Mouse (Mus musculus) stomach, postnatal 0 days (tissue): ENCODE measurements around the gene Gm14444. TPM values are rescaled to one million over a fixed set of nuclear protein-coding genes. Genes with fewer than 3 reads are reported as not detected.
"Not testable (repeated sequence)": the region's sequence is repeated elsewhere in the genome, so short reads cannot be mapped to it uniquely, and the experiment has no call there.

Source experiments
- ATAC-seq: fragments of 200-750 bp; cut with Nextera tagmentation; 2 replicates; pipeline ENCODE4 v1.8.0; 2017; ENCODE audit not compliant: low FRiP score, low TSS enrichment
- DNase-seq: peaks from one replicate; pipeline ENCODE4 v3.0.0-alpha.2; 2016; ENCODE audit warnings: low spot score
- H3K27ac ChIP-seq: fragments of 300-500 bp; sonication (generic); replicated peaks from 2 replicates; pipeline ENCODE4 v1.5.1; 2014; ENCODE audit warnings: mild to moderate bottlenecking, control low read depth
- H3K27me3 ChIP-seq: fragments of 300-500 bp; sonication (generic); 2 replicates; pipeline ENCODE4 v1.6.1; 2014; ENCODE audit warnings: low read length; ENCODE audit not compliant: control insufficient read depth, insufficient read depth
- H3K36me3 ChIP-seq: fragments of 300-500 bp; sonication (generic); 2 replicates; pipeline ENCODE4 v1.6.1; 2014; ENCODE audit warnings: low read length, mixed read lengths; ENCODE audit not compliant: control insufficient read depth, insufficient read depth
- H3K4me1 ChIP-seq: fragments of 300-500 bp; sonication (generic); replicated peaks from 2 replicates; pipeline ENCODE4 v1.6.1; 2014; ENCODE audit warnings: antibody characterized with exemption; ENCODE audit not compliant: control insufficient read depth, insufficient read depth
- H3K4me2 ChIP-seq: fragments of 300-500 bp; sonication (generic); replicated peaks from 2 replicates; pipeline ENCODE4 v1.6.1; 2014; ENCODE audit warnings: low read depth, mild to moderate bottlenecking, control low read depth, moderate library complexity
- H3K4me3 ChIP-seq: fragments of 300-500 bp; sonication (generic); 2 replicates; pipeline ENCODE4 v1.5.1; 2014; ENCODE audit warnings: low read depth, low read length, control low read depth
- H3K9ac ChIP-seq: fragments of 300-500 bp; sonication (generic); 2 replicates; pipeline ENCODE4 v1.6.1; 2014; ENCODE audit warnings: mild to moderate bottlenecking, low read length, control low read depth, mixed read lengths
- H3K9me3 ChIP-seq: fragments of 300-500 bp; sonication (generic); 2 replicates; pipeline ENCODE4 v1.6.1; 2016; ENCODE audit warnings: low read length; ENCODE audit not compliant: control insufficient read depth
- WGBS: fragments of 180-500 bp; shearing (Covaris S2); extraction: QIAGEN DNeasy Blood & Tissue Kit; methylation state at CpG from one replicate; pipeline ENCODE4 v1.1.7; 2014; 5-methylcytosine and 5-hydroxymethylcytosine counted together
- polyA plus RNA-seq: library from polyadenylated mRNA; unstranded; fragments of >200 nt; fragmentation: Nextera tagmentation; extraction: Ambion mirVana; gene quantifications from 2 replicates; pipeline ENCODE4 v1.2.1, GENCODE M21; 2015

Gene Gm14444
- polyA plus RNA-seq = not detected in 2 replicates

- not testable (repeated sequence) for H3K4me2 ChIP-seq, H3K36me3 ChIP-seq, H3K9ac ChIP-seq, H3K4me3 ChIP-seq, H3K27ac ChIP-seq, H3K9me3 ChIP-seq, H3K27me3 ChIP-seq, ATAC-seq, DNase-seq, H3K4me1 ChIP-seq
- 58% methylated on average over 1 of the region's 1 CpGs for WGBS
Measured at GRCm38 (mm10) chr2:175010022-175010421, at the start of gene Gm14444. TSS of gene Gm14444 (plus strand) at chr2:175010241.

GRCm38 (mm10) chr2:174965466-174965865 lies 44.6 kb upstream of the Gm14444 start:
- peak; percentile 26; the same call in 1 of the 2 replicates for ATAC-seq
- 65% methylated on average over 3 of the region's 3 CpGs for WGBS
- H3K4me1 ChIP-seq, H3K9ac ChIP-seq, H3K4me3 ChIP-seq, H3K36me3 ChIP-seq, H3K9me3 ChIP-seq, H3K27ac ChIP-seq, H3K27me3 ChIP-seq, DNase-seq, H3K4me2 ChIP-seq: not testable (repeated sequence)

GRCm38 (mm10) chr2:175044268-175044667 lies 34.2 kb downstream of the Gm14444 start:
- H3K4me2 ChIP-seq = not testable (repeated sequence)

GRCm38 (mm10) chr2:175067681-175068261 lies 57.7 kb downstream of the Gm14444 start, which contains the start of gene Gm14393:
TSS of gene Gm14393 (minus strand) at chr2:175067781.
- H3K9me3 ChIP-seq, H3K27me3 ChIP-seq, H3K4me2 ChIP-seq, DNase-seq, H3K4me3 ChIP-seq, H3K9ac ChIP-seq, ATAC-seq, H3K4me1 ChIP-seq, H3K27ac ChIP-seq, H3K36me3 ChIP-seq: not testable (repeated sequence)
- WGBS = 76% methylated on average over 1 of the region's 1 CpGs

More at GRCm38 (mm10) chr2:175044268-175044667, 34.2 kb downstream of the Gm14444 start:
- not testable (repeated sequence) for H3K9me3 ChIP-seq, H3K4me3 ChIP-seq, ATAC-seq, H3K27me3 ChIP-seq, H3K9ac ChIP-seq, H3K27ac ChIP-seq, H3K36me3 ChIP-seq, DNase-seq, H3K4me1 ChIP-seq
- 94% methylated on average over 21 of the region's 27 CpGs for WGBS

Other genes starting within 250 kb of the Gm14444 start
- 11.2 and 13.0 TPM in 2 replicates for gene Edn3, start 249.6 kb upstream of the Gm14444 start, polyA plus RNA-seq
- 1.5 and 2.0 TPM in 2 replicates for gene Gm14393, start 57.5 kb downstream of the Gm14444 start, polyA plus RNA-seq
- 5.1 and 5.7 TPM in 2 replicates for gene Gm14399, start 131.8 kb downstream of the Gm14444 start, polyA plus RNA-seq
- gene Gm14443, start 165.6 kb downstream of the Gm14444 start, polyA plus RNA-seq = 0.13 and 0.28 TPM in 2 replicates
- 0.62 and 3.6 TPM in 2 replicates for gene Gm14391, start 196.7 kb downstream of the Gm14444 start, polyA plus RNA-seq